Mouse (Mus musculus): ENCODE results near the gene Gdpd2.

Gdpd2 gene

DNA sequence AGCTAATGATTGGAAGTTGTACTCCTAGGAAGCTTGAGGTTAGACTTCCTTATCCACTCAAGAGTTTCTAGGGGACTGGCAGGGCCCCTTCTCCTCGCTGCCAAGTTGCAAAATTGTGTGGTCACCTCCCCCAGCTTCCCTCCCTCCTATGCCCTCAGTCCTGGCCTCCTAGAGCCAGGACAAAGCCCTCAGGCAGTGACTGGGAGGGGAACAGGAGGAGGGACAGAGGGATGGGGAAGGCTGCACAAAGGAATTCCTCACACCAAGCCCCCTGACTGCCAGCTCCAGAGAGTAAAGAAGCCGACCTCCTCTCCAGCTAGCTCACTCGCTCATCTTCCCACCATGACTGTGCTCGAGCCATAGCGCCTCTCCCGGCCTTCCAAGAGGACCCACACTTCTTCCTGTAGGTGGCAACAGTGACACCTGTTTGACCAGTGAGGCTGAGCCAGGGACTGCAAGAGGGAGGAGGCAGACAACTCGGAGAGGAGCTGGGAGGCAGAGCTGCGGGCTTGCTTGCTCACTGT is at the start of gene Gdpd2:
Gdpd2 (plus strand) TSS at position 209 of the 524 bp plus-strand sequence.
- DNase-seq (ENCODE audit: low read depth, low spot score) = peak; percentile 45

DNA sequence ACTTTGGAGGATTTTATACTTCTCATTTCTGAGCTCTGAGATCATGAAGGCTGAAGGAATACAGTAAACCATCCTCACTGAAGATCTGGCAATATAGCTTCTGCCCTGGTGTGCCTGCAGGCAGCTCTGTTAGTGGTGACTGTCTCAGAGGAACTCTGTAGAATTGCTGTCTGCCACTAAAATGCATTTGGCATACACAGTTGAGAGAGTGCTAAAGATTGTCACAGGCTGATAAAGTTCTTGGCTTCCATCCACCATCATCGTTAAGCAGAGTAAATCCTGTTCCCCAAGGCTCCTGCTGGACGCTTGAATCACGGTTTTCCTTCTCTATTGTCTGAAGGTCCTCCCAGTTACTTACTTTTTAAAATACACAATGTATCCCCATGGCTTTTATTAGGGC is 43.1 kb upstream of the Gdpd2 start:
- no peak for DNase-seq (ENCODE audit: low read depth, low spot score)

DNA sequence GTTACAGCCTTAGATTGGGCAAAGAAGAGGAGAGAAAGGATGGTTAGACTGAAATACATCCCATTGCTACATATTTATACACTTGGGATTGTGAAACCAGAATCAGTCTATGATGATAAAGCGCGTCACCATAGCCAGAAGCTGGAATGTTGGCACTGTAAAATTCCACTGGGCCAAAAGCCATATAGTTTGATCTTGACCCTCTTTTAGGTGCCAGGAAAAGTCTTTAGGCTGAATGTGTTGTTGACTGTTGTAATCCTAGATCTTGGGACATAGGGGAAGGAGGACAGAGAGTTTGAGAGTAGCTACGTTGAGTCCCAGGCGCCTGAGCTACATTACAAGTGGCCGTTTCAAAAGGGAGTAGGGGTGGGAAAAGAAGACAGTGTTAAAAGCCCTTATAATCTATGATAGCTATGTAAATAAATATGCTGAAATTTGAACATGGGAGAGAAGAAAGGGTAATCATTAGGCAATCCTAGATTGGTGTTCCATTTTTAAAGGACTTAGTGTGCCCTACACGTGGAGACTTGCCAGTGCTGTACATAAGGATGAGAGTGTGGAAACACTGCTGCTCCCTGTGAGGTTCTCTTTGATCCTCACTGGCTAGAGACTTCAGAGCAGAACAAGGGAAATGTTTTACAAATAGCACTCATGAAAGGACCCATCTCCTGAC is 42.2 kb upstream of the Gdpd2 start:
- no peak for DNase-seq (ENCODE audit: low read depth, low spot score)

DNA sequence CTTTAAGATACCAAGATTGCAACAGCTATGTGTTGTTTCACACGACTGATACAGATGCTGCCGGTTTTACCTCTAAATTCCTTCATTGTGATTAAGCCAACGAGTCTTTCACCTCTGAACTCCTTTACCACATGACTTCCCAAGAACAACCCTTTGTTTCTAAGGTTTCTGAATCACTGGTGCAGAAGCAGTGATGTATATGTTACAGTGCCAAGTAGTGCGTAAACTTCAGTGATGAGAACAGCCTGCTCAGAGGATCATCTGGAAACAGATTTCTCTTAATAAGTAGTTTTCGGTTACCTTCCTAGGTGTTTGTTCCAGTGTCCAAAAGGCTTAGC is 41.7 kb upstream of the Gdpd2 start:
- no peak for DNase-seq (ENCODE audit: low read depth, low spot score)

- DNase-seq (ENCODE audit: low read depth, low spot score) = no peak
These were observed 32.9 kb upstream of the Gdpd2 start for GRCm38 (mm10) chrX:100696776-100697175.

- no peak for DNase-seq (ENCODE audit: low read depth, low spot score)
These were observed 21.6 kb upstream of the Gdpd2 start for GRCm38 (mm10) chrX:100708032-100708431.

DNA sequence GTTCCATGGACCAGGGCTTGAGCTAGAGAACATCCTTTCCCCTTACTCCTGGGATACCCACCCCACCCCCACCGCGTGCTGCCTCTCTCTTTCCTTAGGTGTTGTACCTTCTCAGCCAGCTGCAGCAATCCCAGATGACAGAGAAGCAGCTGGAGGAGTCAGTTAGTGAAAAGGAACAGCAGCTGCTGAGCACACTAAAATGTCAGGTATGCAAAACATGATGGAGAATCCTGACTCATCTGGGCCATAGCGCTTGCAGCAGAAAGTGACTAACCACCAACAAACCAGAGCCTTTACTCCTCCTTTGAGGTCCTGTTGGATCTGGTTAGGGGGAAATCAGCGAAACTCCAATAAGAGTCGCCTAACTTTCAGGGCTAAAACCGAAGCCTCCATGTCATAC is 13.5 kb upstream of the Gdpd2 start:
- no peak for DNase-seq (ENCODE audit: low read depth, low spot score)

GRCm38 (mm10) chrX:100728947-100729346 is 726 bp upstream of the Gdpd2 start:
- DNase-seq (ENCODE audit: low read depth, low spot score) = no peak

GRCm38 (mm10) chrX:100730266-100730665 is 593 bp downstream of the Gdpd2 start:
- no peak for DNase-seq (ENCODE audit: low read depth, low spot score)

GRCm38 (mm10) chrX:100734359-100734758 is 4.7 kb downstream of the Gdpd2 start:
- no peak for DNase-seq (ENCODE audit: low read depth, low spot score)

- DNase-seq (ENCODE audit: low read depth, low spot score) = peak; percentile 36
These were observed 9.2 kb downstream of the Gdpd2 start for GRCm38 (mm10) chrX:100738918-100739317.

- no peak for DNase-seq (ENCODE audit: low read depth, low spot score)
These were observed 9.8 kb downstream of the Gdpd2 start for GRCm38 (mm10) chrX:100739443-100739842.

- no peak for DNase-seq (ENCODE audit: low read depth, low spot score)
These were observed 11.1 kb downstream of the Gdpd2 start for GRCm38 (mm10) chrX:100740785-100741184.

- DNase-seq (ENCODE audit: low read depth, low spot score) = peak; percentile 35
These were observed 12.3 kb downstream of the Gdpd2 start for GRCm38 (mm10) chrX:100741940-100742339.

GRCm38 (mm10) chrX:100765855-100766254 is 36.2 kb downstream of the Gdpd2 start:
- DNase-seq (ENCODE audit: low read depth, low spot score) = no peak

- peak; percentile 54 for DNase-seq (ENCODE audit: low read depth, low spot score)
These were observed 37.7 kb downstream of the Gdpd2 start, which contains the start of gene Dlg3 for GRCm38 (mm10) chrX:100767181-100767884. Dlg3 (plus strand) TSS chrX:100767722.

GRCm38 (mm10) chrX:100767885-100768626 is 38.4 kb downstream of the Gdpd2 start:
- DNase-seq (ENCODE audit: low read depth, low spot score) = no peak

GRCm38 (mm10) chrX:100769281-100769680 is 39.6 kb downstream of the Gdpd2 start:
- DNase-seq (ENCODE audit: low read depth, low spot score) = no peak

DNA sequence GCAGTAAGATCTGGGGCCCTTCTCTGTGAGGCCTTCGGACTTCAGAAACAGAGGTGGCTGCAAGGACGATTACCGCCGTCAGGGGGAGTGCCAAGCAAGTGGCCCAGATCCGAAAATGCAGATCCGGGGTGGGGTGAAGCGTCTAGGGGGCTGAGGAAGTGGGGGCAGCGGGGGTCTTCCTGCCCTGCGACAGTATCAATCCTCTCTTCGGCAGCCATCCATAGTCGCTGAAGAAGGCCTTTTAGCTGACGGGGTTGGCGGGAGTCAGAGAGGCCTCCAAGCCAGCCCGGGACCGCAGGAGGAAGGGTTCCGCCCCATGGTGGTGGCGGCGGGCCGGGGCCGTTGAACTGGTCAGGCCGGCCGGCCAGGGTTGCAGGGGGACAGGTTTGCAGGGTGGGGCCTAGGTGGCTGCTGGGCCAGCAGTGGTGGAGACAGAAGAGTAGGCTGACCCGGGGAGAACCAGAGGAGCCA is 44.7 kb downstream of the Gdpd2 start:
- DNase-seq (ENCODE audit: low read depth, low spot score) = peak; percentile 49

- no peak for DNase-seq (ENCODE audit: low read depth, low spot score)
These were observed 45.7 kb downstream of the Gdpd2 start for GRCm38 (mm10) chrX:100775405-100775804.

- peak; percentile 63 for DNase-seq (ENCODE audit: low read depth, low spot score)
These were observed 46.8 kb downstream of the Gdpd2 start for GRCm38 (mm10) chrX:100776494-100776893.

GRCm38 (mm10) chrX:100776985-100777654 is 47.4 kb downstream of the Gdpd2 start:
- peak; percentile 87 for DNase-seq (ENCODE audit: low read depth, low spot score)

Measured in forelimb bud, embryonic 11.5 days (tissue).